Mouse (Mus musculus) embryonic facial prominence, embryonic 15.5 days (tissue): ENCODE measurements around the gene Skint4. TPM values are rescaled to one million over a fixed set of nuclear protein-coding genes. Genes with fewer than 3 reads are reported as not detected.

ENCODE experiments used
- ATAC-seq: fragments of 200-750 bp; cut with Nextera tagmentation; 2 replicates; pipeline ENCODE4 v1.8.0; 2017; ENCODE audit warnings: low read depth, moderate TSS enrichment; ENCODE audit not compliant: insufficient number of reproducible peaks, low FRiP score, low TSS enrichment
- H3K27ac ChIP-seq: fragments of 300-500 bp; sonication (generic); replicated peaks from 2 replicates; pipeline ENCODE4 v1.5.1; 2015; ENCODE audit warnings: mild to moderate bottlenecking, inconsistent platforms
- H3K27me3 ChIP-seq: fragments of 300-500 bp; sonication (generic); 2 replicates; pipeline ENCODE4 v1.6.1; 2015; ENCODE audit warnings: inconsistent platforms
- H3K36me3 ChIP-seq: fragments of 300-500 bp; sonication (generic); 2 replicates; pipeline ENCODE4 v1.6.1; 2015; ENCODE audit warnings: mild to moderate bottlenecking, inconsistent platforms
- H3K4me1 ChIP-seq: fragments of 300-500 bp; sonication (generic); 2 replicates; pipeline ENCODE4 v1.6.1; 2015; ENCODE audit warnings: inconsistent platforms
- H3K4me2 ChIP-seq: fragments of 300-500 bp; sonication (generic); replicated peaks from 2 replicates; pipeline ENCODE4 v1.6.1; 2015; ENCODE audit warnings: mild to moderate bottlenecking, inconsistent platforms
- H3K4me3 ChIP-seq: fragments of 300-500 bp; sonication (generic); replicated peaks from 2 replicates; pipeline ENCODE4 v1.5.1; 2015; ENCODE audit warnings: mild to moderate bottlenecking, inconsistent platforms
- H3K9ac ChIP-seq: fragments of 300-500 bp; sonication (generic); 2 replicates; pipeline ENCODE4 v1.6.1; 2015; ENCODE audit warnings: inconsistent platforms
- H3K9me3 ChIP-seq: fragments of 300-500 bp; sonication (generic); replicated peaks from 2 replicates; pipeline ENCODE4 v1.6.1; 2016; ENCODE audit warnings: inconsistent platforms
- polyA plus RNA-seq: library from polyadenylated mRNA; unstranded; fragments of >200 nt; fragmentation: Nextera tagmentation; extraction: Ambion mirVana; gene quantifications from 2 replicates; pipeline ENCODE4 v1.2.1, GENCODE M21; 2015

The Skint4 gene
- polyA plus RNA-seq: 0.09 and 0.12 TPM in 2 replicates

- Histone ChIP-seq H3K4me1 (no peaks in the 10 kb centered on the region), H3K4me2 (no peak within 1 kb of the TSS), H3K27ac (no peak within 1 kb of the TSS), H3K4me3 (no peak within 1 kb of the TSS), H3K9ac (no peak within 1 kb of the TSS), H3K9me3 (no peaks in the 10 kb centered on the region), H3K36me3 (no peaks in the 10 kb centered on the region), H3K27me3 (no peaks in the 10 kb centered on the region)
- no peak for ATAC-seq
Observed at GRCm38 (mm10) chr4:112071716-112072115, at the start of gene Skint4. Gene Skint4, plus strand, starts transcription at chr4:112072016.

Other genes with a start within 250 kb of the Skint4 start
- gene Slc5a9, start 169.1 kb upstream of the Skint4 start, polyA plus RNA-seq: 3.3 and 3.9 TPM in 2 replicates
- gene Skint8, start 152.6 kb upstream of the Skint4 start, polyA plus RNA-seq: 0.40 and 0.79 TPM in 2 replicates
- 0.24 TPM in 1 of 2 replicates, not detected in the other for gene Skint7, start 99.1 kb upstream of the Skint4 start, polyA plus RNA-seq
- gene Skint1, start 65.7 kb upstream of the Skint4 start, polyA plus RNA-seq: 0.16 and 0.21 TPM in 2 replicates
- gene Skint3, start 160.2 kb downstream of the Skint4 start, polyA plus RNA-seq: 0.12 TPM in 1 of 2 replicates, not detected in the other